In the genomic region with DNA sequence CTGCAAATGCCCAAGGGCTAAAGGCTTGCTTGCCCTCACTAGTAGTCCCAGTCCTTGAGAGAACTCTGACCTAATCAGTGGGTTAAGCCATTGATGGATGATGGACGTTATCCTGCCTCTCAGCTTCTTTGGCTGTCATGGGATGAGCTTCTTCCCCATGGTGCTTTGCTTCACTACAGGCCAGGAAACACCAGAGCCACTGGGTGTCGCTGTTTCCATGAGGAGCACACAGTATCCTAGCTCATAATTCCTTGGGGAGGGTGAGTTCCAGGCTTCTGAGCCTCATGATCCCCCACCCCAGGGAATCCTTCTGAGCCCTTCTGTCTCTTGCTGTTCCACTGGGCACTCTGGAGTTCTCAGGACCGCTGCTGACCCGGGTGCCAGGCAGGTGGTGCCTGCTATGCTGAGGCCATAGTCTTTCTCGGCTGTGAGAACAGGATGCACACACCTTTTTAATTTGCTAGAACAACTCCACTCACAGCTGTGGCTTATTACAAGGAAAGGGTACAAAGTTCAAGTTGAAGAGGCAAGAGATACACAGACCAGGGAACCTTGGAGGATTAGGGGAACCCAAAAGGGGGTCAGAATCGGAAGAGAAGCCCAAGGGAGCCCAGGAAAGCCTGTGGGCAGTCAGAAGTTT, we compare ENCODE assay signal across 8 mouse cellular contexts. TPM values are rescaled to one million over a fixed set of nuclear protein-coding genes. Genes with fewer than 3 reads are reported as not detected.
DNase-seq lines count a peak whose midpoint lies in the region; ATAC-seq and TF ChIP-seq lines count a peak whose summit lies in the region.
"Had no signal": no experiment of that assay in that cellular context is flagged by ENCODE, and none has a peak within 500 bp of the region (broad histone marks: within the 10 kb centered on the region; RNA-seq: fewer than 3 reads in every experiment).

No protein-coding gene starts in this region.

- WGBS in stomach, postnatal 0 days = 23% methylated on average over 6 of the region's 6 CpGs

- no peak overlapping the region for H3K9ac ChIP-seq in stomach, postnatal 0 days (ENCODE audit: low read length)
- H3K9ac ChIP-seq: hindbrain, embryonic 15.5 days had no signal

- peak; percentile 69 for TF ChIP-seq CTCF in E14TG2a.4 (conservative IDR thresholded peaks at IDR 0.05; ENCODE audit: low read length)
- TF ChIP-seq CTCF in stomach, postnatal 0 days (IDR thresholded peaks at IDR 0.05; ENCODE audit: low read depth) = peak; percentile 93

- no peaks in the 10 kb centered on the region for H3K9me3 ChIP-seq in E14TG2a.4 (ENCODE audit: low read length)
- no peaks in the 10 kb centered on the region for H3K9me3 ChIP-seq in stomach, postnatal 0 days (ENCODE audit: control insufficient read depth, low read length)
- H3K9me3 ChIP-seq: hindbrain, embryonic 15.5 days had no signal

- ATAC-seq in stomach, postnatal 0 days (ENCODE audit: low FRiP score, low TSS enrichment) = peak; percentile 46; the same call in 1 of the 2 replicates

- no peaks in the 10 kb centered on the region for H3K4me1 ChIP-seq in E14TG2a.4 (replicated peaks; ENCODE audit: low read depth, low read length)
- H3K4me1 ChIP-seq in stomach, postnatal 0 days (replicated peaks; ENCODE audit: control insufficient read depth, insufficient read depth) = no peaks in the 10 kb centered on the region
- H3K4me1 ChIP-seq: hindbrain, embryonic 15.5 days had no signal

- no peak overlapping the region for H3K4me3 ChIP-seq in E14TG2a.4 (replicated peaks; ENCODE audit: low read length)
- no peak overlapping the region for H3K4me3 ChIP-seq in stomach, postnatal 0 days (ENCODE audit: low read depth, low read length)
- H3K4me3 ChIP-seq: hindbrain, embryonic 15.5 days had no signal

- no peak overlapping the region for H3K27ac ChIP-seq in stomach, postnatal 0 days (replicated peaks)
- H3K27ac ChIP-seq: hindbrain, embryonic 15.5 days had no signal

- H3K36me3 ChIP-seq in E14TG2a.4 (ENCODE audit: insufficient read depth, low read length) = no peaks in the 10 kb centered on the region
- no peaks in the 10 kb centered on the region for H3K36me3 ChIP-seq in stomach, postnatal 0 days (ENCODE audit: control insufficient read depth, insufficient read depth, low read length)
- H3K36me3 ChIP-seq: hindbrain, embryonic 15.5 days had no signal

- no peak overlapping the region for H3K4me2 ChIP-seq in stomach, postnatal 0 days (replicated peaks; ENCODE audit: low read depth)
- H3K4me2 ChIP-seq: hindbrain, embryonic 15.5 days had no signal

- no peak for TF ChIP-seq EP300 in stomach, postnatal 0 days (optimal IDR thresholded peaks at IDR 0.05)

- no peaks in the 10 kb centered on the region for H3K27me3 ChIP-seq in E14TG2a.4 (ENCODE audit: insufficient read depth, low read length)
- H3K27me3 ChIP-seq in stomach, postnatal 0 days (ENCODE audit: control insufficient read depth, insufficient read depth, low read length) = no peaks in the 10 kb centered on the region
- H3K27me3 ChIP-seq: hindbrain, embryonic 15.5 days had no signal

- DNase-seq in NIH3T3 (ENCODE audit: low read depth) = peak; percentile 93
- DNase-seq in cerebellum, postnatal 25 days = peak; percentile 74 to 85
- DNase-seq in gastrocnemius, postnatal 10 days = peak; percentile 53
- peak; percentile 72 for DNase-seq in layer of hippocampus, adult 9-11 months
- peak; percentile 51 for DNase-seq in lung, postnatal 25 days (ENCODE audit: low spot score)
- peak; percentile 79 for DNase-seq in stomach, postnatal 0 days (ENCODE audit: low spot score)

RNA-seq across cellular contexts. Expression of gene Agxt, which starts 6.2 kb away (rescaled TPM):
- total RNA-seq in gastrocnemius, postnatal 10 days (2021) = under 1 TPM in 1 of 2 experiments, not detected in 1; 0.23 TPM
- polyA plus RNA-seq in stomach, postnatal 0 days (2015; fragmentation: Nextera tagmentation; extraction: Ambion mirVana) = 0.48 and 0.55 TPM in 2 replicates
- polyA plus RNA-seq: hindbrain, embryonic 15.5 days had no signal

RNA-seq across cellular contexts. Expression of gene Kif1a, which starts 27.1 kb away (rescaled TPM):
- total RNA-seq in gastrocnemius, postnatal 10 days (2021) = 1 to 10 TPM; 4.7 to 6.3 TPM
- polyA plus RNA-seq in stomach, postnatal 0 days (2015; fragmentation: Nextera tagmentation; extraction: Ambion mirVana) = 7.7 and 9.6 TPM in 2 replicates

RNA-seq across cellular contexts. Expression of gene 2310007B03Rik, which starts 31.9 kb away (rescaled TPM):
- total RNA-seq in gastrocnemius, postnatal 10 days (2021) = not detected
- polyA plus RNA-seq in stomach, postnatal 0 days (2015; fragmentation: Nextera tagmentation; extraction: Ambion mirVana) = 27.8 and 34.3 TPM in 2 replicates

RNA-seq across cellular contexts. Expression of gene Crocc2, which starts 39.7 kb away (rescaled TPM):
- under 1 TPM in 1 of 2 experiments, not detected in 1; 0.05 TPM for total RNA-seq in gastrocnemius, postnatal 10 days (2021)
- polyA plus RNA-seq in stomach, postnatal 0 days (2015; fragmentation: Nextera tagmentation; extraction: Ambion mirVana) = 0.04 and 0.06 TPM in 2 replicates
